Mouse (Mus musculus): ENCODE measurements around the gene Pacsin1. TPM values are rescaled to one million over a fixed set of nuclear protein-coding genes. Genes with fewer than 3 reads are reported as not detected.

Pacsin1 gene
- total and polyA plus RNA-seq, 2 experiments from 2014 or later: 50.3 to 85.2 TPM

DNA sequence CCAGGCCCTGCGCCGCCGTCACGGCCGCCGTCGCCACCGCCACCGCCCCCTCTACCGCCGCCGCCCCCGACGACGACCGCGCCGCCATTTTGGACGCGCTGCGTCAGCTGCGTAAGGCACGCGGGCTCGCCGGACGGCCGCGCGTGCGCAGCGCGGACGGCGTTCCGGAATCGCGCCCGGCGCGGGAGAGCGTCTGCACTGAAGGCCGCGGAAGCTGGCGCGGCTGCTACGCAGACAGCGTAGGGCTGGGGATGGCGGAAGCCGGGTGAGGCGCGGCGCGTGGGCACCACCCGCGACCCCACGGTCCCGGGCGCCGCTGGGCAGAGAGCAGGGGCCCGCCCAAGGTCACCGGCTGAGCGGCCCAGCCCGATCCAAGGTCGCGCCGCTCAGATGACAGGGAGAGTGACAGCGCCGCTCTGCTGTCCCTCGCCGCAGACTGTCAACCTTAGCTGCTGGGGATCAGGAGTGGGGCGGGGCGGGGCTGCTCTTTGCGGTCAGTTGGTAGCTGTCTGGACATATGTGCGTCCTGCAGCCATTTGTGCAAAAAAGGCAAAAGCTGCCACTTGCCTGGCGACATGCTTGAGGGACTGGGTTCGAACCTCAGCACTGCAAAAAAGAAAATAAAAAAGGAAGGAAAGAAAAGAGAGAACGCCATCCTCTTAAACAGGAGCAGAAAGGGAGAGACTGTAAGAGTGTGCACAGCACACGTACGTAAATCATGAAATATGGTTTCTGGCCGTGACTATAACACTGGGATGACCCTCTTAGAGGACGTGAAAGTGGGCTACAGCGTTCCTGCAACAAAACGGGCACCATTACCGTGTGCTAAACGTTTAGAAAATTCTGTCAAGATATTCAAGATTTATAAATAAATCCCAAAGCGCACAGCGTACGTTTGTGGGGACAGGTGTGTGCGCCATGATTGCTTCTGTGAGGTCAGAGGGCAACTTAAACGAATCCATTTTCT, 31.7 kb upstream of the Pacsin1 start, which contains the start of gene Nudt3:
Gene Nudt3, minus strand, starts transcription at position 136 of the 967 bp plus-strand sequence.
- peak within 1 kb of the TSS; percentile 100 for H3K27ac ChIP-seq (ENCODE audit: low read depth, low read length)
- WGBS: 15% methylated on average over 44 of the region's 91 CpGs
- H3K27me3 ChIP-seq (ENCODE audit: insufficient read depth, low read length): no peaks in the 10 kb centered on the region
- H3K4me3 ChIP-seq (ENCODE audit: low read depth, low read length): peak within 1 kb of the TSS; percentile 88
- DNase-seq (ENCODE audit: low spot score): peak; percentile 95
- H3K4me2 ChIP-seq (ENCODE audit: low read depth, low read length, poor library complexity, severe bottlenecking): peak within 1 kb of the TSS; percentile 72
- ATAC-seq (ENCODE audit: low FRiP score): peak; percentile 86
- H3K4me1 ChIP-seq (ENCODE audit: insufficient read depth, low read length): peaks cover 4% of the 10 kb centered on the region; the same call in 1 of the 2 replicates
- H3K9me3 ChIP-seq (ENCODE audit: low read length): no peaks in the 10 kb centered on the region
- 0 out of 2 replicates have a peak, but pooled peaks have one; percentile 10 for TF ChIP-seq CTCF (IDR thresholded peaks at IDR 0.05)
- H3K36me3 ChIP-seq (ENCODE audit: insufficient read depth, low read length): no peaks in the 10 kb centered on the region
- H3K9ac ChIP-seq (replicated peaks; ENCODE audit: low read length, poor library complexity, severe bottlenecking): peak within 1 kb of the TSS; percentile 99

GRCm38 (mm10) chr17:27625455-27626251, 29.7 kb upstream of the Pacsin1 start:
- Histone ChIP-seq H3K9me3 (ENCODE audit: low read length) (no peaks in the 10 kb centered on the region), H3K27ac (ENCODE audit: low read depth, low read length) (no peak overlapping the region), H3K4me2 (ENCODE audit: low read depth, low read length, poor library complexity, severe bottlenecking) (no peak overlapping the region), H3K4me1 (ENCODE audit: insufficient read depth, low read length) (0 out of 2 replicates have a peak, but pooled peaks cover 1% of the 10 kb centered on the region), H3K4me3 (ENCODE audit: low read depth, low read length) (no peak overlapping the region), H3K9ac (replicated peaks; ENCODE audit: low read length, poor library complexity, severe bottlenecking) (no peak overlapping the region), H3K36me3 (ENCODE audit: insufficient read depth, low read length) (peaks cover 3% of the 10 kb centered on the region; the same call in 1 of the 2 replicates), H3K27me3 (ENCODE audit: insufficient read depth, low read length) (no peaks in the 10 kb centered on the region)
- WGBS: 37% methylated on average over 7 of the region's 7 CpGs
- DNase-seq (ENCODE audit: low spot score) (no peak), ATAC-seq (ENCODE audit: low FRiP score) (no peak)
- no peak for TF ChIP-seq CTCF (IDR thresholded peaks at IDR 0.05)

DNA sequence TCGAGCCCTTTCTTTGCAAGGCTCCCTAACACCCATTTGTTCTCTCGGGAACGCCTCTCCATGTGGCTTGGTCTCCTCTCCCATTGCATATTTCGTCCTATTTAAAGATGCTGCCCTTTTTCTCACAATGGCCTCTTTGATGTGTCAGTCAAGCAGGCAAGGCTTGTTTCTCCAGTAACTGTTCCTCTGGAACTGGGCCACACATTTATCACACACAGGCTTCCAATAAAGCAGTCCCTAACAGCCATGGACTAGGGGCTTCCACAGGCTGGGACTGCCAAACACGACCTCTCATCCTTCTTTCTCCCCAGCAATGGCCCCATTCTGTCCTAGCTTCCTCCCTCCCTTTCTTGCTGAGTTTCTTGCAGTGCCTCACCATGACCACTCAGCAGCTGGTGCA, 28.6 kb upstream of the Pacsin1 start:
- no peak for TF ChIP-seq CTCF (IDR thresholded peaks at IDR 0.05)
- Histone ChIP-seq H3K4me1 (ENCODE audit: insufficient read depth, low read length) (no peaks in the 10 kb centered on the region), H3K36me3 (ENCODE audit: insufficient read depth, low read length) (peaks cover 13% of the 10 kb centered on the region), H3K4me3 (ENCODE audit: low read depth, low read length) (no peak overlapping the region), H3K27me3 (ENCODE audit: insufficient read depth, low read length) (no peaks in the 10 kb centered on the region), H3K4me2 (ENCODE audit: low read depth, low read length, poor library complexity, severe bottlenecking) (no peak overlapping the region), H3K9me3 (ENCODE audit: low read length) (no peaks in the 10 kb centered on the region), H3K27ac (ENCODE audit: low read depth, low read length) (peak overlapping the region; percentile 14; the same call in 1 of the 2 replicates), H3K9ac (replicated peaks; ENCODE audit: low read length, poor library complexity, severe bottlenecking) (no peak overlapping the region)
- ATAC-seq (ENCODE audit: low FRiP score): peak; percentile 31
- WGBS: 9% methylated on average over 5 of the region's 5 CpGs
- peak; percentile 91 for DNase-seq (ENCODE audit: low spot score)

- Histone ChIP-seq H3K36me3 (ENCODE audit: insufficient read depth, low read length) (peaks cover 19% of the 10 kb centered on the region), H3K4me3 (ENCODE audit: low read depth, low read length) (no peak overlapping the region), H3K4me2 (ENCODE audit: low read depth, low read length, poor library complexity, severe bottlenecking) (no peak overlapping the region), H3K9ac (replicated peaks; ENCODE audit: low read length, poor library complexity, severe bottlenecking) (no peak overlapping the region), H3K4me1 (ENCODE audit: insufficient read depth, low read length) (no peaks in the 10 kb centered on the region), H3K9me3 (ENCODE audit: low read length) (no peaks in the 10 kb centered on the region), H3K27me3 (ENCODE audit: insufficient read depth, low read length) (no peaks in the 10 kb centered on the region), H3K27ac (ENCODE audit: low read depth, low read length) (no peak overlapping the region)
- TF ChIP-seq CTCF (IDR thresholded peaks at IDR 0.05): peak; percentile 38; the same call in 1 of the 2 replicates
- DNase-seq (ENCODE audit: low spot score): no peak
- no peak for ATAC-seq (ENCODE audit: low FRiP score)
- 49% methylated on average over 5 of the region's 5 CpGs for WGBS
Measured at GRCm38 (mm10) chr17:27627451-27627850, 27.9 kb upstream of the Pacsin1 start.

GRCm38 (mm10) chr17:27628376-27628775, 26.9 kb upstream of the Pacsin1 start:
- no peak for ATAC-seq (ENCODE audit: low FRiP score)

More at GRCm38 (mm10) chr17:27628376-27628775, 26.9 kb upstream of the Pacsin1 start:
- Histone ChIP-seq H3K36me3 (ENCODE audit: insufficient read depth, low read length) (peaks cover 24% of the 10 kb centered on the region), H3K9me3 (ENCODE audit: low read length) (no peaks in the 10 kb centered on the region), H3K4me3 (ENCODE audit: low read depth, low read length) (no peak overlapping the region), H3K9ac (replicated peaks; ENCODE audit: low read length, poor library complexity, severe bottlenecking) (no peak overlapping the region), H3K27ac (ENCODE audit: low read depth, low read length) (no peak overlapping the region), H3K27me3 (ENCODE audit: insufficient read depth, low read length) (no peaks in the 10 kb centered on the region), H3K4me2 (ENCODE audit: low read depth, low read length, poor library complexity, severe bottlenecking) (no peak overlapping the region), H3K4me1 (ENCODE audit: insufficient read depth, low read length) (no peaks in the 10 kb centered on the region)
- no peak for TF ChIP-seq CTCF (IDR thresholded peaks at IDR 0.05)
- WGBS: 89% methylated on average over 8 of the region's 8 CpGs
- no peak for DNase-seq (ENCODE audit: low spot score)
